Mouse (Mus musculus) heart, adult 18-20 months (tissue): ENCODE results near the gene C2. TPM values are rescaled to one million over a fixed set of nuclear protein-coding genes. Genes with fewer than 3 reads are reported as not detected.

Source experiments
- DNase-seq, 2 experiments: peaks; one replicate each; pipeline ENCODE4 v3.0.0; 2021 to 2022; ENCODE audit warnings: mixed read lengths in 1 of 2
- long read RNA-seq, 2 experiments: library from polyadenylated mRNA; stranded (forward); transcript quantifications; one replicate each; pipeline ENCODE4 v2.0.0; 2021
- total RNA-seq, 2 experiments: library from RNA; stranded (reverse); gene quantifications; 2 replicates each; pipeline ENCODE4 v1.2.3; 2021

Gene C2
- total RNA-seq: 1 to 10 TPM; 2.8 to 4.1 TPM
- long read RNA-seq, experiment 1, partial matches to known transcripts: 0 of 2 reads
- long read RNA-seq, experiment 1, other reads (novel, unspliced or antisense): 0 of 2 reads
- long read RNA-seq, experiment 2: 0 reads

GRCm38 (mm10) chr17:34898160-34898586, at the start of gene C2, which contains the start of gene Ehmt2:
Gene C2, minus strand, starts transcription at chr17:34898265.
Gene Ehmt2, plus strand, starts transcription at chr17:34898469.
- DNase-seq: peak; percentile 87 to 88

- DNase-seq: no peak
These were observed 49.5 kb upstream of the C2 start for GRCm38 (mm10) chr17:34947606-34948005.

- DNase-seq: no peak
These were observed 48.5 kb upstream of the C2 start for GRCm38 (mm10) chr17:34946486-34947140.

DNA sequence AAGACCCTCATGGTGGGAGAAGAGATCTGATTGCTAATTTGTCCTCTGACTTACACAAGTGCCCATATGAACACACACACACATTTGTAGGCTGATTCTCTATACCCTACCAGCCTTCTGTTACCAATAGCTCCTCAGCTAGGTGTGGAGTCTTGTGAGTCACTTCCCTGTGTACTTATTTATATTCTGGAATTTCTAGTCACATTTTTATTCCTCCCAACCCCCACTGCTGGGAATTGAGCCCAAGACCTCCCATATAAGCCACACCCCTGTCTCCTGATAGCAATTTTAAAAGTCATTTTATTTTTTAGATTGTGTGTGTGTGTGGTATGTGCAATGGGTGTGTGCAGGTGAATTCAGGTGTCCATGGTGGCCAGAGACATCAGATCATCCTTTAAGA, 46.3 kb upstream of the C2 start:
- no peak for DNase-seq

GRCm38 (mm10) chr17:34943128-34943815, 45.2 kb upstream of the C2 start:
- no peak for DNase-seq

- DNase-seq: peak; percentile 38 to 62
These were observed 43.4 kb upstream of the C2 start for GRCm38 (mm10) chr17:34941344-34942041.

- DNase-seq: no peak
These were observed 40.0 kb upstream of the C2 start for GRCm38 (mm10) chr17:34937960-34938505.

GRCm38 (mm10) chr17:34934830-34935229, 36.8 kb upstream of the C2 start:
- DNase-seq: peak in 1 of 2 experiments; percentile 53

GRCm38 (mm10) chr17:34934031-34934430, 36.0 kb upstream of the C2 start:
- DNase-seq: no peak

- DNase-seq: no peak
These were observed 34.2 kb upstream of the C2 start for GRCm38 (mm10) chr17:34932287-34932686.

- DNase-seq: peak in 1 of 2 experiments; percentile 44
These were observed 33.7 kb upstream of the C2 start for GRCm38 (mm10) chr17:34931735-34932098.

DNA sequence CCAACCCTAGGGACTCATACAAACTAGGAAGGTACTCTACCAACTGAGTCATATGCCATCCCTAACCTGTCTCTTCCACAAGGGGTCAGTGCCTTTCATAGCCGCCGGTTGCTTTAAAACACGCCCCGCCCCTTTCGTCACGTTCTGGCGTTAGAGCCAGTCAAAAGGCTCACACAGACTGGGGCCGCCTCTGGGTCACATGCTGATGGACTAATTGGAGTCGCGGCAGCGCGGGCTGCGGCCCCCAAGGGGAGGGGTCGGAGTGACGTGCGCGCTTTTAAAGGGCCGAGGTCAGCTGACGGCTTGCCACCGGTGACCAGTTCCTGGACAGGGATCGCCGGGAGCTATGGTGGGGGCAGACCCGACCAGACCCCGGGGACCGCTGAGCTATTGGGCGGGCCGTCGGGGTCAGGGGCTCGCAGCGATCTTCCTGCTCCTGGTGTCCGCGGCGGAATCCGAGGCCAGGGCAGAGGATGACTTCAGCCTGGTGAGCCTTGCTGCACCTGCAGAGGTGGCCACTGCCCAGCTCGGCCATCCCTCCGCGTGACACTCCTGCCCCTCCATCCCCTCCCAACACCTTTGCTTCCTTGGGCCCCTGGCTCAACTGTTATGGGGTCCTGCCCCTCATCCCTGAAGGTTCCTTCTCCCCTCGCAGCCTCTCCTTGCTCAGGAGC, 33.1 kb upstream of the C2 start, which contains the start of gene Neu1:
Gene Neu1 (plus strand): TSS at position 193 of the 674 bp plus-strand sequence.
- peak; percentile 99 for DNase-seq

DNA sequence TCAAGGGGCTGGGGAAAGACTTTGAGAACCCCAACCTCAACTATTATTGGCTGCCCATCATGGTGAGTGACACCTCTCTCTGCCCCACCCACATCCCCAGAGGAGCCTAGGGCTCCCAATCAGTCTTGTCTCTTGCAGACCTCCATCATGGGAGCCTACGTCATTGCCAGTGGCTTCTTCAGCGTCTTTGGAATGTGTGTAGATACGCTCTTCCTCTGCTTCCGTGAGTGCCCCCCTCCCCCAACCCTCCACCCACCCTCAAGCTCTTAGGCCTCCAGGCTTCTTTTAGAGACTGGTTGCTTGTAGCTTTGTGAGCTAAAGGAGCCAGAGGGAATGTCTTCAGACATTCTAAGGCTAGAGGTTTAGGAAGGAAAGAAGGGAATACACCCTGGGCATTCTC, 30.8 kb upstream of the C2 start:
- DNase-seq: no peak

DNA sequence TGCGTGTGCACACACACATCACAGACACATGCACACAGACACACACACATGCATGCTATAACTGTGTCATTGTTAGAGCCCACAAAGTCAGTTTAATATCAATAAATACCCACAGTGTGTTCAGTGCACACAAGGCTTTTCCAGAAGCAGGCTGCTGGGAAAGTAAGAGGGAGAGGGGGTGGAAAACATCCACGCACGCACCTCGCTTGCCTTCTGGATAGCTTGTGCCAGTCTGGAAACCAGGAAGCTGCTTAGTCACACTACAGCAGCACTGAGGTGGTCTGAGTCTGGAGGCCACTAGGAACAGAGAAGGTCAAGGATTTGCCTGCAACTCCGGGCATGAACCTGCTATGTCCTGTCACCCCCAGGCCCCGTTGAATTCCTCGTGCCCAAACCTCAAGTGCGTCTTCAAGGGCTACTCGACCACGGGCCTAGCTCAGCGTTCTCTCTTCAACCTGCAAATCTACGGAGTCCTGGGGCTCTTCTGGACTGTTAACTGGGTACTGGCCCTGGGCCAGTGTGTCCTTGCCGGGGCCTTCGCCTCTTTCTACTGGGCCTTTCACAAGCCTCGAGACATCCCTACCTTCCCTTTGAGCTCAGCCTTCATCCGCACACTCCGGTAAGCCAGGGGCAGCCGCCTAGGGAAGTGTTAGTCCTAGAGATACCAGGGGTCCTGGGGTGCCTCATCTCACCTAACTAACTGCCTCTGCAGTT, 29.4 kb upstream of the C2 start:
- DNase-seq: no peak

DNA sequence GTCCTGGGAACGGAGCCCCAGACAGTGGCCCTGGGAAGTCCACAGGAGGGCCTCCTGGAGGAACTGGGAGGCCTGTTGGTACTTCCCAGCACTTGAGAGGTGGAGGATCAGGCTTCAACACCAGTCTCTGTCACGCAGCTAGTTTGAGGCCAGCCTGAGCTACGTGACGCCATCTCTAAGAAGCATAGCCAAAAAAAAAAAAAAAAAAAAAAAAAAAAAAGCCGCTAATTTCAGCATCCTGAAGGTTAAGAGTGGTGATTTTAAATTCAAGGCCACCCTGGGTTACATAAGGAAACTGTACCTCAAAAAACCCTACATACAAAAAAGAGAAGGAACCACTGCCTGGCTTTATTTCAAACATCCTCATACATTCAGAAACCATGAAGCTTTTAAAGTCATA, 26.2 kb upstream of the C2 start:
- DNase-seq: no peak

DNA sequence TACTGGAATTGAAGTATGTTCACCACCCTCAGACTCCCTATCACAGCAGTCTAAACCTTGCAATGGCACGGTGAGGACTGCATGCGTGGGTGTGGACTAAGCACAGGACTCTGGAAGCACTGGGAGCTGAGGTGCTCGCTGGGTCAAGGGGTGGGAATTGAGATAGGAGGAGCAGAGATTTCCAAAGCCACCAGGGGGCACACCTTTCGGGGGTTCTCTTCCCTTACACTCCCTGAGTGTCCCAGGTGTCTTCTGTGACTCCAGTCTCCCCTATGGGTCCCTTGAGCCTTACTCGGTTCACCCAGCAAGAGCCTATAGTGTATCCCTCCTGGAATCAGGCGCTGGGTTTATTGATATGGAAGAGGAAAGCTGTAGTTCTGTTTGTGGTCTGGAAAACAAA, 24.9 kb upstream of the C2 start:
- DNase-seq: no peak

DNA sequence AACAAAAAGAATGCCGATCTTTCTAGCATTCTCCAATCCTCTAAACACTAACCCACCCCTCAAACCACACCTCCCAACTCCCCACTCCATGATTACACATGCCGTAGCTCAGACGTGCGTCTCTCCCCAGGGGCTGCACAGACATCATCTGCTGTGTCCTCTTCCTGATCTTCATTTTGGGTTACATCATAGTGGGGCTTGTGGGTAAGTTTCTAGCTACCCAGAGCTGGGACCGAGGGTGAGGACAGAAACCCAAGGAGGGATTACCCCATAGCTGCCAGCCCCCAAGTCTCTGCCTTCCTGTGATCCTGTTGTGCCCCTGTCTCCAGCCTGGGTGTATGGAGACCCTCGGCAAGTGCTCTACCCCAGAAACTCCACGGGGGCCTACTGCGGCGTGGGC, 19.1 kb upstream of the C2 start:
- no peak for DNase-seq

- no peak for DNase-seq
These were observed 18.3 kb upstream of the C2 start for GRCm38 (mm10) chr17:34916316-34916715.

DNA sequence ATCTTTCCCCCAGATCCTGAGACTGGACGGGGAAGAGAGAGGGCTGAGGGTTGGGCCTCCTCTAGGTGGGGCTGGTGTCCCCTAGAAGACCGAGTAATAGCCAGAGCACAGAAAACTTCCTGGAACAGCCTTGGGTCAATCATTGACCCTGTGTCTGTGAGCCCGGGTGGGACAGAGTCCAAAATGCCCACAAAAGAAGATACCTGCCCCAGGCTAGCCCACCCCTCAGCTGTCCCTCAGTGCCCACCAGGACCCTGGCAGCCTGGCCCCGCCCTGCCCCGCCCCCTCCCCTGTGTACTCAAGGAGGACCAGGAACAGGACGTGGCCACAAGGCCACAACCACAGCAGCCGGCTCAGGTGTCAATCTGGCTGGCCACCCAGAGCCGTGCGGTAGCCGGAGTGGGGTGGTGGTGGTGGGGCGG, 17.4 kb upstream of the C2 start:
- no peak for DNase-seq

- DNase-seq: no peak
These were observed 16.0 kb upstream of the C2 start, which contains the start of gene Slc44a4 for GRCm38 (mm10) chr17:34913930-34914665. Gene Slc44a4, plus strand, starts transcription at chr17:34914466.
